Mouse (Mus musculus) hindbrain, embryonic 14.5 days (tissue): ENCODE results near the gene Miga1. TPM values are rescaled to one million over a fixed set of nuclear protein-coding genes. Genes with fewer than 3 reads are reported as not detected.

Experiments
- ATAC-seq: fragments of 200-750 bp; cut with Nextera tagmentation; 2 replicates; pipeline ENCODE4 v1.8.0; 2017; ENCODE audit warnings: moderate number of reproducible peaks, mild to moderate bottlenecking, moderate TSS enrichment, moderate library complexity; ENCODE audit not compliant: low FRiP score
- DNase-seq: peaks from one replicate; pipeline ENCODE4 v3.0.0-alpha.2; 2015; ENCODE audit warnings: low spot score
- H3K27ac ChIP-seq: fragments of 300-500 bp; sonication (generic); 2 replicates; pipeline ENCODE4 v1.5.1; 2014; ENCODE audit warnings: mild to moderate bottlenecking, moderate library complexity
- H3K27me3 ChIP-seq: fragments of 300-500 bp; sonication (generic); 2 replicates; pipeline ENCODE4 v1.6.1; 2014; ENCODE audit warnings: mild to moderate bottlenecking, low read length, mixed read lengths; ENCODE audit not compliant: control insufficient read depth, insufficient read depth
- H3K36me3 ChIP-seq: fragments of 300-500 bp; sonication (generic); replicated peaks from 2 replicates; pipeline ENCODE4 v1.6.1; 2014; ENCODE audit not compliant: control insufficient read depth, insufficient read depth
- H3K4me1 ChIP-seq: fragments of 300-500 bp; sonication (generic); replicated peaks from 2 replicates; pipeline ENCODE4 v1.6.1; 2014; ENCODE audit warnings: antibody characterized with exemption, low read length, mixed read lengths; ENCODE audit not compliant: control insufficient read depth, insufficient read depth
- H3K4me2 ChIP-seq: fragments of 300-500 bp; sonication (generic); replicated peaks from 2 replicates; pipeline ENCODE4 v1.6.1; 2014; ENCODE audit warnings: mild to moderate bottlenecking, moderate library complexity
- H3K4me3 ChIP-seq: fragments of 300-500 bp; sonication (generic); replicated peaks from 2 replicates; pipeline ENCODE4 v1.5.1; 2014; ENCODE audit warnings: mild to moderate bottlenecking, low read length
- H3K9ac ChIP-seq: fragments of 300-500 bp; sonication (generic); 2 replicates; pipeline ENCODE4 v1.6.1; 2014
- H3K9me3 ChIP-seq: fragments of 300-500 bp; sonication (generic); 2 replicates; pipeline ENCODE4 v1.6.1; 2016; ENCODE audit warnings: low read length; ENCODE audit not compliant: control insufficient read depth
- WGBS: fragments of 180-500 bp; shearing (Covaris S2); extraction: QIAGEN DNeasy Blood & Tissue Kit; methylation state at CpG from one replicate; pipeline ENCODE4 v1.1.7; 2014; 5-methylcytosine and 5-hydroxymethylcytosine counted together
- polyA plus RNA-seq: library from polyadenylated mRNA; unstranded; fragments of >200 nt; fragmentation: Nextera tagmentation; extraction: Ambion mirVana; gene quantifications from 2 replicates; pipeline ENCODE4 v1.2.1, GENCODE M21; 2014

Miga1 gene
- polyA plus RNA-seq, 1 experiment from 2014 or later = 18.9 TPM

GRCm38 (mm10) chr3:152247708-152248107 lies 92.5 kb downstream of the Miga1 start:
- no peaks in the 10 kb centered on the region for H3K4me1 ChIP-seq
- no peak overlapping the region for H3K27ac ChIP-seq
- no peak overlapping the region for H3K9ac ChIP-seq
- H3K36me3 ChIP-seq = no peaks in the 10 kb centered on the region
- DNase-seq (no peak), ATAC-seq (no peak)
- no peak overlapping the region for H3K4me2 ChIP-seq
- WGBS = 93% methylated on average over 12 of the region's 12 CpGs
- no peak overlapping the region for H3K4me3 ChIP-seq
- no peaks in the 10 kb centered on the region for H3K27me3 ChIP-seq
- H3K9me3 ChIP-seq = no peaks in the 10 kb centered on the region

- Histone ChIP-seq H3K36me3 (peaks cover 7% of the 10 kb centered on the region), H3K27ac (no peak overlapping the region), H3K4me2 (no peak overlapping the region), H3K4me3 (no peak overlapping the region), H3K4me1 (no peaks in the 10 kb centered on the region), H3K27me3 (no peaks in the 10 kb centered on the region), H3K9me3 (no peaks in the 10 kb centered on the region), H3K9ac (no peak overlapping the region)
- WGBS = 75% methylated on average over 5 of the region's 5 CpGs
- no peak for ATAC-seq
- DNase-seq = no peak
Measured at GRCm38 (mm10) chr3:152245273-152245910, 94.8 kb downstream of the Miga1 start.

- H3K4me3 ChIP-seq = no peak overlapping the region
- H3K27ac ChIP-seq = no peak overlapping the region
- DNase-seq (no peak), ATAC-seq (no peak)
- H3K36me3 ChIP-seq = peaks cover 26% of the 10 kb centered on the region
- no peak overlapping the region for H3K4me2 ChIP-seq
- no peaks in the 10 kb centered on the region for H3K27me3 ChIP-seq
- H3K9ac ChIP-seq = no peak overlapping the region
- H3K9me3 ChIP-seq = no peaks in the 10 kb centered on the region
- WGBS = 81% methylated on average over 4 of the region's 4 CpGs
- H3K4me1 ChIP-seq = no peaks in the 10 kb centered on the region
Measured at GRCm38 (mm10) chr3:152243304-152243703, 96.9 kb downstream of the Miga1 start.

- Histone ChIP-seq H3K4me3 (no peak overlapping the region), H3K9me3 (no peaks in the 10 kb centered on the region), H3K27me3 (no peaks in the 10 kb centered on the region), H3K27ac (no peak overlapping the region), H3K4me2 (no peak overlapping the region), H3K36me3 (peaks cover 44% of the 10 kb centered on the region), H3K9ac (no peak overlapping the region), H3K4me1 (no peaks in the 10 kb centered on the region)
- WGBS = 81% methylated on average over 3 of the region's 3 CpGs
- DNase-seq (no peak), ATAC-seq (no peak)
Measured at GRCm38 (mm10) chr3:152241098-152241497, 99.1 kb downstream of the Miga1 start.

- H3K9ac ChIP-seq = no peak overlapping the region
- no peak overlapping the region for H3K4me2 ChIP-seq
- DNase-seq (no peak), ATAC-seq (no peak)
- 97% methylated on average over 1 of the region's 1 CpGs for WGBS
- peaks cover 56% of the 10 kb centered on the region for H3K36me3 ChIP-seq
- H3K4me3 ChIP-seq = no peak overlapping the region
- no peak overlapping the region for H3K27ac ChIP-seq
- H3K27me3 ChIP-seq = no peaks in the 10 kb centered on the region
- no peaks in the 10 kb centered on the region for H3K9me3 ChIP-seq
- no peaks in the 10 kb centered on the region for H3K4me1 ChIP-seq
Measured at GRCm38 (mm10) chr3:152239592-152239991, 100.6 kb downstream of the Miga1 start.

- no peak for DNase-seq
- 73% methylated on average over 2 of the region's 2 CpGs for WGBS
Measured at GRCm38 (mm10) chr3:152238836-152239235, 101.4 kb downstream of the Miga1 start.

GRCm38 (mm10) chr3:152235805-152236204 lies 104.4 kb downstream of the Miga1 start:
- H3K27me3 ChIP-seq = no peaks in the 10 kb centered on the region
- 89% methylated on average over 1 of the region's 1 CpGs for WGBS
- H3K27ac ChIP-seq = no peak overlapping the region
- H3K4me2 ChIP-seq = no peak overlapping the region
- no peak for DNase-seq
- no peaks in the 10 kb centered on the region for H3K9me3 ChIP-seq
- H3K36me3 ChIP-seq = peaks cover 87% of the 10 kb centered on the region
- H3K4me1 ChIP-seq = no peaks in the 10 kb centered on the region
- H3K9ac ChIP-seq = no peak overlapping the region
- ATAC-seq = no peak
- H3K4me3 ChIP-seq = no peak overlapping the region

More at GRCm38 (mm10) chr3:152238836-152239235, 101.4 kb downstream of the Miga1 start:
- Histone ChIP-seq H3K36me3 (peaks cover 63% of the 10 kb centered on the region), H3K27me3 (no peaks in the 10 kb centered on the region), H3K4me1 (no peaks in the 10 kb centered on the region), H3K4me2 (no peak overlapping the region), H3K27ac (no peak overlapping the region), H3K4me3 (no peak overlapping the region), H3K9ac (no peak overlapping the region), H3K9me3 (no peaks in the 10 kb centered on the region)
- no peak for ATAC-seq

GRCm38 (mm10) chr3:152235238-152235637 lies 105.0 kb downstream of the Miga1 start:
- DNase-seq (no peak), ATAC-seq (no peak)
- no peaks in the 10 kb centered on the region for H3K9me3 ChIP-seq
- H3K4me3 ChIP-seq = no peak overlapping the region
- no peak overlapping the region for H3K9ac ChIP-seq
- no peaks in the 10 kb centered on the region for H3K4me1 ChIP-seq
- H3K36me3 ChIP-seq = peaks cover 87% of the 10 kb centered on the region
- no peaks in the 10 kb centered on the region for H3K27me3 ChIP-seq
- H3K27ac ChIP-seq = no peak overlapping the region
- WGBS = 100% methylated on average over 1 of the region's 1 CpGs
- H3K4me2 ChIP-seq = no peak overlapping the region

- H3K36me3 ChIP-seq = peaks cover 89% of the 10 kb centered on the region
- WGBS = 62% methylated on average over 6 of the region's 6 CpGs
- no peak for ATAC-seq
Measured at GRCm38 (mm10) chr3:152231333-152232100, 108.7 kb downstream of the Miga1 start.

More at GRCm38 (mm10) chr3:152231333-152232100, 108.7 kb downstream of the Miga1 start:
- no peaks in the 10 kb centered on the region for H3K9me3 ChIP-seq
- H3K9ac ChIP-seq = no peak overlapping the region
- H3K4me3 ChIP-seq = no peak overlapping the region
- no peak overlapping the region for H3K4me2 ChIP-seq
- H3K27me3 ChIP-seq = no peaks in the 10 kb centered on the region
- DNase-seq = no peak
- no peaks in the 10 kb centered on the region for H3K4me1 ChIP-seq
- H3K27ac ChIP-seq = no peak overlapping the region
